ENCODE assay signal across 24 mouse cellular contexts in genomic region chr1:99074154-99074553, GRCm38 (mm10).
"Had no signal": no experiment of that assay in that cellular context is flagged by ENCODE, and none has a peak within 500 bp of the region (broad histone marks: within the 10 kb centered on the region; RNA-seq: fewer than 3 reads in every experiment).

No protein-coding gene starts in this region.

- ATAC-seq: hindbrain, postnatal 0 days; intestine, embryonic 16.5 days had no signal

- DNase-seq: gastrocnemius, adult 2 months; gastrocnemius, postnatal 10 days; gastrocnemius, postnatal 25 days; heart, adult 18-20 months; heart, postnatal 10 days; heart, postnatal 4 days; kidney, adult 11 months; kidney, adult 2 months; kidney, adult 9 months; kidney, postnatal 14 days; kidney, postnatal 36 days; layer of hippocampus, adult 9-11 months; layer of hippocampus, postnatal 36 days had no signal

- H3K9ac ChIP-seq: heart, embryonic 12.5 days; hindbrain, embryonic 13.5 days; hindbrain, embryonic 15.5 days; kidney, embryonic 15.5 days; limb, embryonic 12.5 days had no signal

- H3K27me3 ChIP-seq: heart, embryonic 12.5 days; hindbrain, embryonic 13.5 days; hindbrain, embryonic 15.5 days; kidney, embryonic 15.5 days; limb, embryonic 12.5 days had no signal

- H3K27ac ChIP-seq: gastrocnemius, adult 2 months; heart, embryonic 10.5 days; hindbrain, embryonic 10.5 days; hindbrain, embryonic 13.5 days; hindbrain, embryonic 15.5 days; hindbrain, postnatal 0 days; kidney, embryonic 15.5 days; kidney, postnatal 0 days; limb, embryonic 10.5 days; limb, embryonic 12.5 days had no signal

- H3K9me3 ChIP-seq: heart, embryonic 10.5 days; hindbrain, embryonic 10.5 days; hindbrain, embryonic 13.5 days; hindbrain, embryonic 15.5 days; kidney, embryonic 15.5 days; limb, embryonic 10.5 days; limb, embryonic 12.5 days had no signal

- H3K4me1 ChIP-seq: heart, embryonic 10.5 days; heart, embryonic 12.5 days; hindbrain, embryonic 10.5 days; hindbrain, embryonic 13.5 days; hindbrain, embryonic 15.5 days; kidney, embryonic 15.5 days; limb, embryonic 10.5 days; limb, embryonic 12.5 days had no signal

- H3K36me3 ChIP-seq: heart, embryonic 10.5 days; heart, embryonic 12.5 days; hindbrain, embryonic 10.5 days; hindbrain, embryonic 13.5 days; hindbrain, embryonic 15.5 days; kidney, embryonic 15.5 days; limb, embryonic 10.5 days; limb, embryonic 12.5 days had no signal

- H3K4me3 ChIP-seq: gastrocnemius, adult 2 months; heart, embryonic 10.5 days; heart, embryonic 12.5 days; hindbrain, embryonic 10.5 days; hindbrain, embryonic 13.5 days; hindbrain, embryonic 15.5 days; kidney, embryonic 15.5 days; limb, embryonic 10.5 days; limb, embryonic 12.5 days had no signal

- H3K4me2 ChIP-seq: heart, embryonic 12.5 days; hindbrain, embryonic 13.5 days; hindbrain, embryonic 15.5 days; kidney, embryonic 15.5 days; limb, embryonic 12.5 days had no signal
